10 mouse cellular contexts compared by ENCODE assay signal in the genomic region with DNA sequence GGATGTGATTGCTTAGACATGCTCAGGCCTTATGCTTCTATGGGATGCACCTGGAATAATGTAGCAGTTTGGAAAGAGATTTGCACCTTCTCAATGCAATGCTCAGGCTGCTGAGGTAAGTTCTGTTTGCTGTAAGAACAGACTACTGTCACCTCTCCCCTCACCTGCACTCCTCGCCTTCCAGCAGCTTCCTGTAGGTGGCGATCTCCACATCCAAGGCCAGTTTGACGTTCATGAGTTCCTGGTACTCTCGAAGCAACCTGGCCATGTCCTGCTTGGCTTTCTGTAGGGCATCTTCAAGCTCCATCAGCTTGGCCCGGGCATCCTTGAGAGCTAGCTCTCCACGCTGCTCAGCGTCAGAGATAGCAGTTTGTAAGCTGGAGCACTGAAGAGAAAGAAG. TPM values are rescaled to one million over a fixed set of nuclear protein-coding genes. Genes with fewer than 3 reads are reported as not detected.
A peak's percentile ranks its signal among the peaks of the same experiment; 100 is the strongest.
DNase-seq lines count a peak whose midpoint lies in the region; TF ChIP-seq lines count a peak whose summit lies in the region.
"Had no signal": no experiment of that assay in that cellular context is flagged by ENCODE, and none has a peak within 500 bp of the region (broad histone marks: within the 10 kb centered on the region; RNA-seq: fewer than 3 reads in every experiment).

No protein-coding gene starts in this region.

- intact Hi-C loops in heart, postnatal 10 days (cut with DNase I), result no loop called here

- TF ChIP-seq CTCF in embryonic fibroblast, embryonic 13.5 days (IDR thresholded peaks at IDR 0.05; ENCODE audit: borderline replicate concordance, insufficient read depth, low read length), result peak; percentile 39; the same call in 1 of the 2 replicates

- H3K9me3 ChIP-seq in heart, embryonic 10.5 days, result no peaks in the 10 kb centered on the region

- TF ChIP-seq POLR2A in embryonic fibroblast, embryonic 13.5 days (IDR thresholded peaks at IDR 0.05; ENCODE audit: low read depth, low read length), result no peak

- peaks cover 56% of the 10 kb centered on the region for H3K27me3 ChIP-seq in heart, embryonic 10.5 days (ENCODE audit: insufficient read depth, poor library complexity, severe bottlenecking)

- no peaks in the 10 kb centered on the region for H3K36me3 ChIP-seq in heart, embryonic 10.5 days

- no peak overlapping the region for H3K4me3 ChIP-seq in embryonic fibroblast, embryonic 13.5 days (ENCODE audit: insufficient read depth, low read length)
- H3K4me3 ChIP-seq in heart, embryonic 10.5 days, result no peak overlapping the region

- no peaks in the 10 kb centered on the region for H3K4me1 ChIP-seq in embryonic fibroblast, embryonic 13.5 days (ENCODE audit: control insufficient read depth, insufficient read depth, low read length)
- 0 out of 2 replicates have a peak, but pooled peaks cover 3% of the 10 kb centered on the region for H3K4me1 ChIP-seq in heart, embryonic 10.5 days

- WGBS in heart, embryonic 10.5 days, result 32% methylated on average over 7 of the region's 7 CpGs

- H3K27ac ChIP-seq in embryonic fibroblast, embryonic 13.5 days (ENCODE audit: insufficient read depth, low read length), result no peak overlapping the region
- no peak overlapping the region for H3K27ac ChIP-seq in heart, embryonic 10.5 days

- DNase-seq in kidney, adult 9 months, result peak; percentile 19
- DNase-seq in kidney, adult 11 months, result no peak
- peak; percentile 26 for DNase-seq in urinary bladder, postnatal 14 days (ENCODE audit: low spot score)
- DNase-seq in urinary bladder, postnatal 36 days (ENCODE audit: low spot score in 2 of 2), result no peak
- DNase-seq in heart, postnatal 10 days, result no peak
- DNase-seq in heart, embryonic 10.5 days (ENCODE audit: low spot score), result no peak
- DNase-seq: right cerebral cortex, adult 18-20 months had no signal

RNA-seq across cellular contexts. Expression of a gene that starts 5.0 kb away (rescaled TPM):
- polyA plus RNA-seq in embryonic fibroblast, embryonic 13.5 days (2011; ENCODE audit: insufficient read length, low read depth, missing spikeins), result not detected in 2 replicates
- not detected for total RNA-seq in heart, postnatal 10 days (2021)
- 0.26 and 0.29 TPM in 2 replicates for polyA plus RNA-seq in heart, embryonic 10.5 days (2016; fragmentation: Nextera tagmentation; extraction: Ambion mirVana)

RNA-seq across cellular contexts. Expression of a gene that starts 5.9 kb away (rescaled TPM):
- polyA plus RNA-seq in embryonic fibroblast, embryonic 13.5 days (2011; ENCODE audit: insufficient read length, low read depth, missing spikeins), result not detected in 2 replicates
- total RNA-seq in heart, postnatal 10 days (2021), result not detected
- polyA plus RNA-seq in heart, embryonic 10.5 days (2016; fragmentation: Nextera tagmentation; extraction: Ambion mirVana), result 0.10 TPM in 1 of 2 replicates, not detected in the other
- polyA plus RNA-seq: heart, embryonic 11.5 days had no signal

RNA-seq across cellular contexts. Expression of a gene that starts 17.3 kb away (rescaled TPM):
- polyA plus RNA-seq in embryonic fibroblast, embryonic 13.5 days (2011; ENCODE audit: insufficient read length, low read depth, missing spikeins), result not detected in 2 replicates
- not detected for total RNA-seq in heart, postnatal 10 days (2021)
- not detected in 2 replicates for polyA plus RNA-seq in heart, embryonic 10.5 days (2016; fragmentation: Nextera tagmentation; extraction: Ambion mirVana)
- polyA plus RNA-seq: heart, embryonic 11.5 days; limb, embryonic 14.5 days had no signal

RNA-seq across cellular contexts. Expression of a gene that starts 35.2 kb away (rescaled TPM):
- not detected in 2 replicates for polyA plus RNA-seq in embryonic fibroblast, embryonic 13.5 days (2011; ENCODE audit: insufficient read length, low read depth, missing spikeins)
- total RNA-seq in heart, postnatal 10 days (2021), result not detected
- not detected in 2 replicates for polyA plus RNA-seq in heart, embryonic 10.5 days (2016; fragmentation: Nextera tagmentation; extraction: Ambion mirVana)
- polyA plus RNA-seq: heart, embryonic 11.5 days had no signal

RNA-seq across cellular contexts. Expression of a gene that starts 50.7 kb away (rescaled TPM):
- polyA plus RNA-seq in embryonic fibroblast, embryonic 13.5 days (2011; ENCODE audit: insufficient read length, low read depth, missing spikeins), result not detected in 2 replicates
- total RNA-seq in heart, postnatal 10 days (2021), result not detected
- not detected in 2 replicates for polyA plus RNA-seq in heart, embryonic 10.5 days (2016; fragmentation: Nextera tagmentation; extraction: Ambion mirVana)
- polyA plus RNA-seq: heart, embryonic 11.5 days had no signal

Comparison
In these comparisons a context has a peak if more than half of its experiments do, and no peak if none do; other contexts are left out.
1. DNase-seq: peak in kidney, adult 9 months (single experiment) and urinary bladder, postnatal 14 days (single experiment); none in kidney, adult 11 months (single experiment), urinary bladder, postnatal 36 days (0 of 2), heart, postnatal 10 days (0 of 2) and heart, embryonic 10.5 days (single experiment).